Comparison of ENCODE assay signal across 11 mouse cellular contexts in the genomic region with DNA sequence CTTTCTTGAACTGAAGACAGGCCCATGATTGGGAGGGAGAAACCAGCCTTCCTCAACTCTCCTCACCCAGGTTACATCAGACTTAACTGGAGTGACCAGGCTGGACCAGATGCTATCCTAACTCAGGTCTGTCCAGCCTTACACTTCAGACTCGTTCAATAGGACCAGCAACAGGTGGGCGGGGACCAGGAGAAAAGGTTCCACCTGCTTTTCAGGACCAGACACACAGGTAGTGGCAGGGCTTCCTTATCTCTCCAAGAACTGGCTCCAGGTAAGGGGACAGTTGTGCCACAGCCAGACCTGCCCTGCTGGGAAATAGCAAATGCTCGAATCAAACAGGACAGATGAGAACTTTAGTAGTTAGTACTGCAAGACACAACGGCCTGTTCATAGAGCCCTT.
A peak's percentile ranks its signal among the peaks of the same experiment; 100 is the strongest.
DNase-seq lines count a peak whose midpoint lies in the region; ATAC-seq lines count a peak whose summit lies in the region.
"Had no signal": no experiment of that assay in that cellular context is flagged by ENCODE, and none has a peak within 500 bp of the region (broad histone marks: within the 10 kb centered on the region; RNA-seq: fewer than 3 reads in every experiment).

No protein-coding gene starts in this region.

- H3K4me2 ChIP-seq in hindbrain, embryonic 13.5 days = no peak overlapping the region
- H3K4me2 ChIP-seq in midbrain, embryonic 15.5 days = no peak overlapping the region
- H3K4me2 ChIP-seq in forebrain, embryonic 13.5 days = peak overlapping the region; percentile 41
- H3K4me2 ChIP-seq in midbrain, embryonic 14.5 days (ENCODE audit: low read length) = peak overlapping the region; percentile 37

- H3K4me3 ChIP-seq in hindbrain, embryonic 10.5 days = peak overlapping the region; percentile 21; the same call in 1 of the 2 replicates
- H3K4me3 ChIP-seq in hindbrain, embryonic 13.5 days = no peak overlapping the region
- H3K4me3 ChIP-seq in midbrain, embryonic 10.5 days = peak overlapping the region; percentile 42; the same call in 1 of the 2 replicates
- H3K4me3 ChIP-seq in midbrain, embryonic 15.5 days = no peak overlapping the region
- H3K4me3 ChIP-seq in forebrain, embryonic 13.5 days = no peak overlapping the region
- no peak overlapping the region for H3K4me3 ChIP-seq in midbrain, embryonic 14.5 days (replicated peaks; ENCODE audit: low read depth, low read length)

- H3K27me3 ChIP-seq in hindbrain, embryonic 10.5 days (ENCODE audit: insufficient read depth, poor library complexity, severe bottlenecking) = no peaks in the 10 kb centered on the region
- H3K27me3 ChIP-seq in hindbrain, embryonic 13.5 days = no peaks in the 10 kb centered on the region
- H3K27me3 ChIP-seq in midbrain, embryonic 10.5 days (ENCODE audit: low read depth, poor library complexity, severe bottlenecking) = no peaks in the 10 kb centered on the region
- no peaks in the 10 kb centered on the region for H3K27me3 ChIP-seq in midbrain, embryonic 15.5 days (replicated peaks)
- no peaks in the 10 kb centered on the region for H3K27me3 ChIP-seq in forebrain, embryonic 13.5 days
- H3K27me3 ChIP-seq in midbrain, embryonic 14.5 days (ENCODE audit: control insufficient read depth, insufficient read depth, low read length) = no peaks in the 10 kb centered on the region

- WGBS in hindbrain, embryonic 10.5 days = 85% methylated on average over 4 of the region's 4 CpGs
- 83% methylated on average over 4 of the region's 4 CpGs for WGBS in hindbrain, embryonic 13.5 days
- WGBS in midbrain, embryonic 10.5 days = 88% methylated on average over 4 of the region's 4 CpGs
- 82% methylated on average over 4 of the region's 4 CpGs for WGBS in midbrain, embryonic 15.5 days
- WGBS in forebrain, embryonic 13.5 days = 81% methylated on average over 4 of the region's 4 CpGs
- WGBS in midbrain, embryonic 14.5 days = 82% methylated on average over 4 of the region's 4 CpGs

- ATAC-seq in hindbrain, embryonic 13.5 days (ENCODE audit: low FRiP score) = no peak
- ATAC-seq in midbrain, embryonic 15.5 days (replicated peaks) = no peak
- no peak for ATAC-seq in forebrain, embryonic 13.5 days
- ATAC-seq in midbrain, embryonic 14.5 days (ENCODE audit: low FRiP score, low TSS enrichment) = no peak

- no peaks in the 10 kb centered on the region for H3K9me3 ChIP-seq in hindbrain, embryonic 10.5 days
- no peaks in the 10 kb centered on the region for H3K9me3 ChIP-seq in hindbrain, embryonic 13.5 days
- H3K9me3 ChIP-seq in midbrain, embryonic 10.5 days (replicated peaks) = no peaks in the 10 kb centered on the region
- no peaks in the 10 kb centered on the region for H3K9me3 ChIP-seq in midbrain, embryonic 15.5 days
- no peaks in the 10 kb centered on the region for H3K9me3 ChIP-seq in forebrain, embryonic 13.5 days (replicated peaks)
- no peaks in the 10 kb centered on the region for H3K9me3 ChIP-seq in midbrain, embryonic 14.5 days (ENCODE audit: control insufficient read depth, low read length)

- no peak overlapping the region for H3K27ac ChIP-seq in hindbrain, embryonic 10.5 days
- H3K27ac ChIP-seq in hindbrain, embryonic 13.5 days = no peak overlapping the region
- H3K27ac ChIP-seq in midbrain, embryonic 10.5 days (replicated peaks) = no peak overlapping the region
- no peak overlapping the region for H3K27ac ChIP-seq in midbrain, embryonic 15.5 days
- no peak overlapping the region for H3K27ac ChIP-seq in forebrain, embryonic 13.5 days
- H3K27ac ChIP-seq in midbrain, embryonic 14.5 days (replicated peaks; ENCODE audit: low read depth, low read length) = no peak overlapping the region

- intact Hi-C loops in gastrocnemius, postnatal 36 days (cut with DNase I) = loop anchor here (5.0 kb wide), 1 partner anchor 91 kb away; no protein-coding TSS in a partner anchor

- DNase-seq in hindbrain, embryonic 10.5 days (ENCODE audit: low spot score) = no peak
- DNase-seq in midbrain, embryonic 10.5 days (ENCODE audit: low spot score) = no peak
- DNase-seq in midbrain, embryonic 14.5 days = no peak
- no peak for DNase-seq in gastrocnemius, postnatal 36 days
- no peak for DNase-seq in thymus, postnatal 36 days
- DNase-seq: embryo, embryonic 11 days; kidney, postnatal 36 days; retina, postnatal 1 day had no signal

- H3K9ac ChIP-seq in hindbrain, embryonic 13.5 days = no peak overlapping the region
- no peak overlapping the region for H3K9ac ChIP-seq in midbrain, embryonic 15.5 days
- H3K9ac ChIP-seq in forebrain, embryonic 13.5 days = no peak overlapping the region
- H3K9ac ChIP-seq in midbrain, embryonic 14.5 days (replicated peaks; ENCODE audit: low read length) = no peak overlapping the region

- H3K4me1 ChIP-seq in hindbrain, embryonic 10.5 days (replicated peaks) = peaks cover 63% of the 10 kb centered on the region
- H3K4me1 ChIP-seq in hindbrain, embryonic 13.5 days (replicated peaks) = peaks cover 24% of the 10 kb centered on the region
- H3K4me1 ChIP-seq in midbrain, embryonic 10.5 days = peaks cover 67% of the 10 kb centered on the region
- H3K4me1 ChIP-seq in midbrain, embryonic 15.5 days = peaks cover 18% of the 10 kb centered on the region
- peaks cover 37% of the 10 kb centered on the region for H3K4me1 ChIP-seq in forebrain, embryonic 13.5 days
- peaks cover 16% of the 10 kb centered on the region; the same call in 1 of the 2 replicates for H3K4me1 ChIP-seq in midbrain, embryonic 14.5 days (ENCODE audit: control insufficient read depth, insufficient read depth, low read length)

- H3K36me3 ChIP-seq in hindbrain, embryonic 10.5 days = no peaks in the 10 kb centered on the region
- H3K36me3 ChIP-seq in hindbrain, embryonic 13.5 days = no peaks in the 10 kb centered on the region
- no peaks in the 10 kb centered on the region for H3K36me3 ChIP-seq in midbrain, embryonic 10.5 days
- H3K36me3 ChIP-seq in midbrain, embryonic 15.5 days (replicated peaks) = no peaks in the 10 kb centered on the region
- no peaks in the 10 kb centered on the region for H3K36me3 ChIP-seq in forebrain, embryonic 13.5 days (ENCODE audit: poor library complexity, severe bottlenecking)
- no peaks in the 10 kb centered on the region for H3K36me3 ChIP-seq in midbrain, embryonic 14.5 days (ENCODE audit: control insufficient read depth, insufficient read depth, low read length)

Comparison
In these comparisons a context has a peak if more than half of its experiments do, and no peak if none do; other contexts are left out.
1. H3K4me3 ChIP-seq: peak in hindbrain, embryonic 10.5 days (single experiment) and midbrain, embryonic 10.5 days (single experiment); none in hindbrain, embryonic 13.5 days (single experiment), midbrain, embryonic 15.5 days (single experiment), forebrain, embryonic 13.5 days (single experiment) and midbrain, embryonic 14.5 days (single experiment).
2. H3K4me2 ChIP-seq: peak in forebrain, embryonic 13.5 days (single experiment) and midbrain, embryonic 14.5 days (single experiment); none in hindbrain, embryonic 13.5 days (single experiment) and midbrain, embryonic 15.5 days (single experiment).